Mouse (Mus musculus) 416B (cell line): ENCODE data around the gene Nav3.
"Not testable (repeated sequence)": the region's sequence is repeated elsewhere in the genome, so short reads cannot be mapped to it uniquely, and the experiment has no call there.

ENCODE experiments used
- DNase-seq: peaks from one replicate; pipeline ENCODE4 v3.0.0; 2011; ENCODE audit warnings: low read depth

The Nav3 gene

GRCm38 (mm10) chr10:110076575-110076974 is 379.4 kb downstream of the Nav3 start:
- no peak for DNase-seq

- no peak for DNase-seq
Observed at GRCm38 (mm10) chr10:110072355-110072754, 383.6 kb downstream of the Nav3 start.

- no peak for DNase-seq
Observed at GRCm38 (mm10) chr10:110061166-110061565, 394.8 kb downstream of the Nav3 start.

- DNase-seq: no peak
Observed at GRCm38 (mm10) chr10:110037547-110037946, 418.5 kb downstream of the Nav3 start.

GRCm38 (mm10) chr10:110034582-110035099 is 421.4 kb downstream of the Nav3 start:
- DNase-seq: no peak

GRCm38 (mm10) chr10:110024897-110025296 is 431.1 kb downstream of the Nav3 start:
- DNase-seq: not testable (repeated sequence)

- DNase-seq: no peak
Observed at GRCm38 (mm10) chr10:110022100-110022499, 433.9 kb downstream of the Nav3 start.

GRCm38 (mm10) chr10:110019266-110019866 is 436.6 kb downstream of the Nav3 start:
- DNase-seq: no peak

- DNase-seq: not testable (repeated sequence)
Observed at GRCm38 (mm10) chr10:110001328-110001727, 454.7 kb downstream of the Nav3 start.

- DNase-seq: no peak
Observed at GRCm38 (mm10) chr10:110000755-110001247, 455.2 kb downstream of the Nav3 start.

GRCm38 (mm10) chr10:109999904-110000303 is 456.1 kb downstream of the Nav3 start:
- DNase-seq: no peak

GRCm38 (mm10) chr10:109994302-109994701 is 461.7 kb downstream of the Nav3 start:
- no peak for DNase-seq

- no peak for DNase-seq
Observed at GRCm38 (mm10) chr10:109985824-109986485, 470.0 kb downstream of the Nav3 start.

GRCm38 (mm10) chr10:109976351-109976750 is 479.7 kb downstream of the Nav3 start:
- no peak for DNase-seq

- no peak for DNase-seq
Observed at GRCm38 (mm10) chr10:109974177-109974576, 481.8 kb downstream of the Nav3 start.

- DNase-seq: no peak
Observed at GRCm38 (mm10) chr10:109973483-109973882, 482.5 kb downstream of the Nav3 start.

GRCm38 (mm10) chr10:109950296-109950695 is 505.7 kb downstream of the Nav3 start:
- no peak for DNase-seq

- DNase-seq: no peak
Observed at GRCm38 (mm10) chr10:109929319-109929622, 526.7 kb downstream of the Nav3 start.

- no peak for DNase-seq
Observed at GRCm38 (mm10) chr10:109928547-109929318, 527.3 kb downstream of the Nav3 start.

- DNase-seq: no peak
Observed at GRCm38 (mm10) chr10:109926149-109926548, 529.9 kb downstream of the Nav3 start.

- no peak for DNase-seq
Observed at GRCm38 (mm10) chr10:109924136-109924535, 531.9 kb downstream of the Nav3 start.

GRCm38 (mm10) chr10:109921368-109921767 is 534.6 kb downstream of the Nav3 start:
- DNase-seq: no peak
